Mouse (Mus musculus) right cerebral cortex, postnatal 14 days (tissue): ENCODE data around the gene Gm11060.

Source experiments
- DNase-seq: peaks from one replicate; pipeline ENCODE4 v3.0.0; 2022

Gm11060 gene

DNA sequence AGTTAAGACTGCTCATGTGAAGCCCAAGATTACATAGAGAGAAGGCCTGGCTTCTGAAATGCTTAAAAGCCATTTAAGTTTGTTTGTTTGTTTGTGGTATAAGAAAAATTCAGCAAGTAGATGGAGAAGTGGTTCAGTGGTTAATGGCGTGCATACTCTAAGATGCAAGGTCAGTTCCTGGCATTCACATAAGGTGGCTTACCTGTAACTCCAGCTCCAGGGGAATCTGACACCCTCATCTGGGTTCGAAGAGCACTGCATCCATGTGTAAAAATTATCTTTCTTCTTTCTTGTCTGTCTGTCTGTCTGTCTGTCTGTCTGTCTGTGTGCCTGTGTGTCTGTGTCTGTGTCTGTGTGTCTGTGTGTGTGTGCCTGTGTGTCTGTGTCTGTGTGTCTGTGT, at the start of gene Gm11060:
Gene Gm11060, plus strand, starts transcription at position 301 of the 400 bp plus-strand sequence.
- no peak for DNase-seq

DNA sequence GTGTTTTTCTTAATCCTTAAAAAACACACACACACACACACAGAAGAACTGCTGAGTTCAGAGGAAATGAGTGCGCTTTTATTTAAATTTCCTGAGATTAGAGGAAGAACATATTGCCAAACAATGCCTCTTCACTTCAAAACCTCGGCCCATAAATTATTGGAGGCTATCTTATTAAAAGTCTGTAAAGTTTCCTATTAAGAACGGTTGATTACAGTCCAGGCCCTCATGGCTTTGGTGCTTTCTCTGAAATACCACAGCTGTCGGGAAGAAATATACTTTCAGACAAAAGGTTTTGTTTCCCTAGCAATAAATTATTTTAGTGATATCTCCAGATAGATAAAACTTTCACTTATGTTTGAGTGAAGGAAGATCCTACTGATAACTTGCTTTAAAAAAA, 48.7 kb upstream of the Gm11060 start:
- DNase-seq: no peak

GRCm38 (mm10) chr2:105048301-105048700, 43.5 kb upstream of the Gm11060 start:
- DNase-seq: no peak

GRCm38 (mm10) chr2:105055529-105055928, 36.3 kb upstream of the Gm11060 start:
- no peak for DNase-seq

GRCm38 (mm10) chr2:105058577-105059116, 33.2 kb upstream of the Gm11060 start:
- peak; percentile 18 for DNase-seq

- no peak for DNase-seq
Measured at GRCm38 (mm10) chr2:105062741-105063372, 29.0 kb upstream of the Gm11060 start.

DNA sequence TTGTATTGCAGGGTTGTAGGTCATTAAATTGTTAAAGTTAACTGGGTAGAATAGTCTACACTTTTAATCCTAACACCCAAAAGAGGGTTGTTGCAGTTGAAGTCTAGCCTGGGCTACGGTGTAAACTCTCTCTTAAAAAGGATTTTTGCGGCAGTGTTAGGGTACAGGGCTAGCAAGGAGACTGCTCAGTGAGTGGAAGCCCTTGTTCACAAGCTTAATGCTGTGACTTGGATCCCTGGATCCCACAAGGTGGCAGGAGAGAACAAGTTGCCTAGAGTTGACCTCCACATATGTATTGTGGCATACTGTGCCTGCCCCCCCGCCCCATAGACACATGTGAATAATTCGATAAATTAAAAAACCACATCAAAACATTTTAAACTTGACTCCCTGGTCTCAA, 19.3 kb upstream of the Gm11060 start:
- no peak for DNase-seq

- no peak for DNase-seq
Measured at GRCm38 (mm10) chr2:105074196-105074595, 17.6 kb upstream of the Gm11060 start.

GRCm38 (mm10) chr2:105075809-105076208, 16.0 kb upstream of the Gm11060 start:
- no peak for DNase-seq

GRCm38 (mm10) chr2:105077151-105077550, 14.7 kb upstream of the Gm11060 start:
- DNase-seq: no peak

GRCm38 (mm10) chr2:105082256-105082790, 9.5 kb upstream of the Gm11060 start:
- DNase-seq: no peak

- DNase-seq: no peak
Measured at GRCm38 (mm10) chr2:105084035-105084434, 7.8 kb upstream of the Gm11060 start.

- DNase-seq: no peak
Measured at GRCm38 (mm10) chr2:105086081-105086480, 5.7 kb upstream of the Gm11060 start.

GRCm38 (mm10) chr2:105088005-105088404, 3.8 kb upstream of the Gm11060 start:
- no peak for DNase-seq

- no peak for DNase-seq
Measured at GRCm38 (mm10) chr2:105089083-105089482, 2.7 kb upstream of the Gm11060 start.

- DNase-seq: peak; percentile 15
Measured at GRCm38 (mm10) chr2:105089581-105090508, 2.0 kb upstream of the Gm11060 start.

- no peak for DNase-seq
Measured at GRCm38 (mm10) chr2:105090991-105091390, 827 bp upstream of the Gm11060 start.

DNA sequence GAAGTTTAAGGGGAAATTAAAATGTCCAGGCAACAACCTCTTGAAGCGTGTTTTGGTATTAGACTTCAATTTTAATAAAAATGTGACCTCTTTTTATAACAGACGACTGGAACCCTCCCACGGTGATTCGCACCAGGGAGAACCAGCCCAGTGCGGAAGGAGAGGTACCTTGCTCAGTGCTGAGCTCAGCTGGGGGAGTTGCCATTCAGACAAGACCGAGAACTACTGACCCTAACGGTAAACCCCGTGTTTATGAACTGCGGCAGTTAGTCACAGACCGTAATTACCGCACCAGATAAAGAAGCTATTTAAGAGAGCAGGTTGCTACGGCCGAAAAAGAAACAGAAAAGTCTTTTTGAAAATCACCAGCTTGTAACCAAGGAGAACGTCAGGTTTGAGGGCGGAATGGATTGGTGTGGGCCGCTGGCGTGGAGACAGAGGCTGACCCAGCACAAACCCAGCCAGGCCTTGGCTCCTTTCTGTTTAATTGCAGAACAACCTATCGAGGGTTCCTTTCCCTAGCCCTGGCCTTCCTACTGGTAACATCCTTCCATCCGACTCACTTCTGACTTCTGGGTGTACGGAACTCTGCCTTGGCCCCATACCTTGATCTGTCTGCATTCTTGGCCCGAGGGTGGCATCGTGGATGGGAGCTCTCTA, 5.6 kb downstream of the Gm11060 start:
- no peak for DNase-seq

GRCm38 (mm10) chr2:105099410-105099809, 7.6 kb downstream of the Gm11060 start:
- DNase-seq: peak; percentile 7

- no peak for DNase-seq
Measured at GRCm38 (mm10) chr2:105100541-105100940, 8.7 kb downstream of the Gm11060 start.

DNA sequence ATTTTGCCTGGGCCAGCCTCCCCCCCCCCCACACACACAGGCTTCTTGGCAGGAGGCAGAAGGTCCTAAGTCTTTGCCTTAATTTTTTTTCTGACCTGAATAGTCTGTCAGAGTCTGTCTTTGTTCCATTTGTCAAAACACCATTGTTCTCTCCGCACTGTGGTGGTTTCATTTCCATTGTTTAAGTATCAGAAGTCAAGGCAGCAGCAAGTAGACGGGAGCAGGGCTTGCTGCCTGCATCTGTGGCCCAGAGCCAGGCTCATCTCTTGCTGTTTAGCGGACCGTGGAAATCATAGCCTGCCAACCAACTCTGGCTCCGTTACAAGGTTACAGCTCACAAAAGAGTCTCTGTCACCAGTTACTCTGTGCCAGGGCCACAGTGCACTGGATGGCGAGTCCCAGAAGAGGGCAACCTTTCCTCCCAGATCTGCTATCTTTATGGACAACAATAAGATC, 16.9 kb downstream of the Gm11060 start:
- DNase-seq: peak; percentile 61

DNA sequence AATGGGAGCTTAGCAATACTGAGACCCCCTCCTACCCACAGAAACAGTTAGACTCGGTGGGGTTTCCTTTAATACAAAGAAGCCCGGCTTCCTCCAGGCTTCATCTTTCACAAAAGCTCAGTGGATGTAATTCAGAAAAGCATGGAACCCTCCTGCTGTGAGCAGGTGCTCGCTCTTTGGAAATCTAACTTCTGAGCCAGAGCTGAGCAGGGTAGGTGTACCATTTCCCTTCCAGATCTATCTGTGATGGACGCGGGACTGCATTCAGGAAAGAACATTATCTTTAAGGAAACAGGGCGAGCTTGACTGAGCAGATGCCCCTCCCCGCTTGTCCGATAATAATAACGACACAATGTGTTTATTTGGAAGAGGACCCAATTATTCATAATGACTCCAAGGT, 22.3 kb downstream of the Gm11060 start:
- no peak for DNase-seq

DNA sequence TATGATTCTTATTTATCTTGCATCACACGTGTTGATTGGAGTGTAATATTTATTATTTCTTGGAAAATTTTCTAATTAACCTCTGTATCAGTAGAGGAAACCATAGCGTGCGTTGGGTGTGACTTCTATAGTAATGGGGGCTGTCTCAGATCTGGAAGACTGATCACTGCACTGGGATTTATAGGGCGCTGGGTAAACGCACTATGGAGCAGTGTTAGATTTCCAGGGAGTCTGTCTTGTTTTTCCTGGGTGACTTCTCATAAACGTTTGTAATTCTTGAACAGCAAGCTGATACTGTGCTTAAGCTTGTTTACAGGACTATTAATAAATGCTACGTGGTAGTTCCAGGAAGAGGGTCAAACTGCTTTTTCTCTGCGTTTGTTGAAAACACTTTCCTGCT, 25.9 kb downstream of the Gm11060 start:
- no peak for DNase-seq
